Mouse (Mus musculus) lung, postnatal 25 days (tissue): ENCODE results near the gene Sema5a.

Source experiments
- DNase-seq: peaks from one replicate; pipeline ENCODE4 v3.0.0; 2022; ENCODE audit warnings: low spot score

Gene Sema5a

GRCm38 (mm10) chr15:32367841-32368240 lies 123.2 kb downstream of the Sema5a start:
- DNase-seq: no peak

GRCm38 (mm10) chr15:32370914-32371313 lies 126.3 kb downstream of the Sema5a start:
- no peak for DNase-seq

GRCm38 (mm10) chr15:32371385-32371784 lies 126.8 kb downstream of the Sema5a start:
- no peak for DNase-seq

- no peak for DNase-seq
These were observed 131.7 kb downstream of the Sema5a start for GRCm38 (mm10) chr15:32376326-32376725.

GRCm38 (mm10) chr15:32377781-32378180 lies 133.2 kb downstream of the Sema5a start:
- no peak for DNase-seq

GRCm38 (mm10) chr15:32380311-32380710 lies 135.7 kb downstream of the Sema5a start:
- DNase-seq: no peak

GRCm38 (mm10) chr15:32382930-32383481 lies 138.4 kb downstream of the Sema5a start:
- DNase-seq: no peak

- no peak for DNase-seq
These were observed 151.8 kb downstream of the Sema5a start for GRCm38 (mm10) chr15:32396241-32396890.

GRCm38 (mm10) chr15:32397064-32397463 lies 152.5 kb downstream of the Sema5a start:
- no peak for DNase-seq

GRCm38 (mm10) chr15:32398721-32399120 lies 154.1 kb downstream of the Sema5a start:
- no peak for DNase-seq

- no peak for DNase-seq
These were observed 157.4 kb downstream of the Sema5a start for GRCm38 (mm10) chr15:32401909-32402527.

GRCm38 (mm10) chr15:32403321-32403720 lies 158.7 kb downstream of the Sema5a start:
- DNase-seq: no peak

GRCm38 (mm10) chr15:32406436-32406835 lies 161.8 kb downstream of the Sema5a start:
- DNase-seq: no peak

GRCm38 (mm10) chr15:32407766-32408165 lies 163.2 kb downstream of the Sema5a start:
- no peak for DNase-seq

- no peak for DNase-seq
These were observed 171.7 kb downstream of the Sema5a start for GRCm38 (mm10) chr15:32416291-32416690.

- DNase-seq: no peak
These were observed 178.0 kb downstream of the Sema5a start for GRCm38 (mm10) chr15:32422631-32423030.

- no peak for DNase-seq
These were observed 178.5 kb downstream of the Sema5a start for GRCm38 (mm10) chr15:32423061-32423460.

- DNase-seq: no peak
These were observed 182.7 kb downstream of the Sema5a start for GRCm38 (mm10) chr15:32427188-32427924.

GRCm38 (mm10) chr15:32432927-32433832 lies 188.6 kb downstream of the Sema5a start:
- DNase-seq: no peak

GRCm38 (mm10) chr15:32433833-32434155 lies 189.2 kb downstream of the Sema5a start:
- no peak for DNase-seq

GRCm38 (mm10) chr15:32434274-32434673 lies 189.7 kb downstream of the Sema5a start:
- DNase-seq: no peak

GRCm38 (mm10) chr15:32437654-32438053 lies 193.0 kb downstream of the Sema5a start:
- peak; percentile 67 for DNase-seq
